Mouse (Mus musculus): ENCODE results near the gene Olfr355. TPM values are rescaled to one million over a fixed set of nuclear protein-coding genes. Genes with fewer than 3 reads are reported as not detected.

The Olfr355 gene
- not detected for total RNA-seq (2023)

DNA sequence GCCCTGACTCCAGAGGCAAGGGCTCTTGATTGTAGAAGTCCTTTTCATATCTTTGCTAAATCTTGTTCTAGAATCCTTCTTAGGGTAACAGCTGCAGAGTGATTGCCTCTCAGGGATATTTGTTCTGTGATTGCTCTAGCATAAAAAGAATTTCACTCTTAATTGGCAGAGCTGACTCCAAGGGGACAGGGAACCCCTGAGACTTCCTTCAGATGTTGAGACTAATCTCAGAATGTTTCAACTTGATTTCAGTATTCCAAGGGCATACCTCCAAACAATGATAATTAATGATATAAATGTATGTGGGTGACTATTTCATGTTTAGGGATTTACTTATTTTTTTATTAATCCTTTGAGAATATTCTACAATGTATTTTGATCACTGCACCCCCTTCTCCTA lies at the start of gene Olfr355:
TSS of gene Olfr355 (minus strand) at position 101 of the 400 bp plus-strand sequence.

DNA sequence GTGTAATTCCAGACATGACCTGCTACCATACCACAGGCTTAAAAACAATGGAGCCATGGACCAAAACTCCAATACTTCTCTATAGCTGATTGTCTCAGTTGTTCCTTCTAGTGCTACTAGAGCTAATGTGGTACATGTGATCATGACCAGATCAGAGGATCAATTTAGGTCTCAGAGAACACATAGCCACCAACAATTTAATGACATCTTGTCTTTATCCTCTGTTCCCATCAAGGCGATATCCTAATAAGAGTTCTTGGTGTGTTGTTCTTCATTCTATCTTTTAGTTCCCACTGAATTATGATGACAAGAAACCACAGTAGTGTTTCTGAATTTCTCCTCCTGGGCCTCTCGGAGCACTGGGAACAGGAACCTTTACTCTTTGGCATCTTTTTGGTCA lies 8.1 kb upstream of the Olfr355 start, which contains the start of gene Olfr356:
TSS of gene Olfr356 (plus strand) at position 301 of the 400 bp plus-strand sequence.

DNA sequence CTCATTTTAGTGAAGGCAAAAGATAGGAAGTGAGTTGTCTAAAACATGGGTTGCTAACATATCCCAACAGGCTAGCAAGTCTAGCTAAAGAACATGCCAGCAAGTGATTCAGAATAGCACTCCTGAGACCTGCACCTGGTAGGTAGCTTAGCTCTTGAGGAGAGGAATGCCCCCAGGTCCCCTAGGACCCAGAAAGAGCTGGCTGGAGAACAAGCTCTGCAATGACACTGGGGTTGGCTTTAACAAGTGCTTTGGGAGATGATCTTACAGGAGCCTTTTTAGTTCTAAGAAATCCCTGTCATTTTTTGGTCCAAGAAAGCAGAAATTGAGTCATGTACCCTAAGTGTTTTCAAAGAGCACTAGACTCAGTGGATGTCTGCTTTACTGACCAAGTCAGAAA lies 23.3 kb downstream of the Olfr355 start, which contains the start of gene Olfr354:
TSS of gene Olfr354 (plus strand) at position 301 of the 400 bp plus-strand sequence.

DNA sequence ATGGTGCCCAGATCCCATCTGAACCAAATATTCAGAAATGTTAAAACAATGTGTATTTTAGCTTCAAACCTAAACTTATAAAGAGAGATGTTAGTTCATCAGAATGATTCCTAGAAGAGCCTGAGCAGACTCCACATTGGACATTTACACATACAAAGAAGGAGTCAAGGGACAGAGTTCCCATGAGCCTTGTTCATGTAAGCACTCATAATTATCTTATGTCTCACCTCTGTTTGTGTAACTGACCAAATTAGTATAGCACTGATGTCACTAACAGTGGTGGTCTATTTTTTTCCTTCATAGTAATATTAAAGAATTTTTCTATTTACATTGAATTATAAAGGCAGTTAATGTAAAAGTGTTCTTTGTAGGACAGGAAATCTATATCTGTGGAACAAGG lies 35.9 kb downstream of the Olfr355 start, which contains the start of gene Olfr353:
TSS of gene Olfr353 (minus strand) at position 101 of the 400 bp plus-strand sequence.

Other genes starting within 250 kb of the Olfr355 start
- gene Olfr346, start 243.1 kb downstream of the Olfr355 start, total RNA-seq (2023): not detected
- gene Olfr347, start 197.0 kb downstream of the Olfr355 start, total RNA-seq (2023): not detected
- not detected for gene Olfr348, start 144.6 kb downstream of the Olfr355 start, total RNA-seq (2023)
- gene Olfr50, start 138.4 kb downstream of the Olfr355 start, total RNA-seq (2023): not detected
- not detected for gene Olfr3, start 111.9 kb downstream of the Olfr355 start, total RNA-seq (2023)
- gene Olfr350, start 82.6 kb downstream of the Olfr355 start, total RNA-seq (2023): not detected
- 0.18 TPM for gene Olfr351, start 66.2 kb downstream of the Olfr355 start, total RNA-seq (2023)
- not detected for gene Olfr352, start 60.4 kb downstream of the Olfr355 start, total RNA-seq (2023)
- not detected for gene Olfr353, start 36.0 kb downstream of the Olfr355 start, total RNA-seq (2023)
- not detected for gene Olfr354, start 23.2 kb downstream of the Olfr355 start, total RNA-seq (2023)
- not detected for gene Olfr356, start 8.2 kb upstream of the Olfr355 start, total RNA-seq (2023)
- not detected for gene Olfr357, start 64.9 kb upstream of the Olfr355 start, total RNA-seq (2023)
- gene Olfr358, start 80.4 kb upstream of the Olfr355 start, total RNA-seq (2023): not detected
- not detected for gene Olfr360, start 136.8 kb upstream of the Olfr355 start, total RNA-seq (2023)
- not detected for gene Olfr361, start 160.4 kb upstream of the Olfr355 start, total RNA-seq (2023)
- gene Olfr362, start 189.0 kb upstream of the Olfr355 start, total RNA-seq (2023): not detected
- gene Olfr364-ps1, start 210.4 kb upstream of the Olfr355 start, total RNA-seq (2023): not detected